Mouse (Mus musculus) intestine, postnatal 0 days (tissue): ENCODE measurements around the gene Spata48. TPM values are rescaled to one million over a fixed set of nuclear protein-coding genes. Genes with fewer than 3 reads are reported as not detected.

Experiments
- ATAC-seq: fragments of 200-750 bp; cut with Nextera tagmentation; 2 replicates; pipeline ENCODE4 v1.8.0; 2017; ENCODE audit warnings: mild to moderate bottlenecking, moderate TSS enrichment, moderate library complexity
- H3K27ac ChIP-seq: fragments of 300-500 bp; sonication (generic); 2 replicates; pipeline ENCODE4 v1.5.1; 2014; ENCODE audit warnings: mild to moderate bottlenecking, low read depth, low read length, moderate library complexity
- H3K27me3 ChIP-seq: fragments of 300-500 bp; sonication (generic); replicated peaks from 2 replicates; pipeline ENCODE4 v1.6.1; 2014; ENCODE audit warnings: low read length, mixed read lengths; ENCODE audit not compliant: control insufficient read depth, insufficient read depth
- H3K36me3 ChIP-seq: fragments of 300-500 bp; sonication (generic); 2 replicates; pipeline ENCODE4 v1.6.1; 2014; ENCODE audit warnings: mild to moderate bottlenecking, moderate library complexity; ENCODE audit not compliant: control insufficient read depth, insufficient read depth
- H3K4me1 ChIP-seq: fragments of 300-500 bp; sonication (generic); replicated peaks from 2 replicates; pipeline ENCODE4 v1.6.1; 2014; ENCODE audit warnings: antibody characterized with exemption, low read length, mixed read lengths; ENCODE audit not compliant: control insufficient read depth, insufficient read depth
- H3K4me2 ChIP-seq: fragments of 300-500 bp; sonication (generic); replicated peaks from 2 replicates; pipeline ENCODE4 v1.6.1; 2014; ENCODE audit warnings: low read depth, mild to moderate bottlenecking, moderate library complexity
- H3K4me3 ChIP-seq: fragments of 300-500 bp; sonication (generic); 2 replicates; pipeline ENCODE4 v1.5.1; 2014; ENCODE audit warnings: low read depth, low read length
- H3K9ac ChIP-seq: fragments of 300-500 bp; sonication (generic); 2 replicates; pipeline ENCODE4 v1.6.1; 2014; ENCODE audit warnings: mild to moderate bottlenecking, low read depth, low read length
- H3K9me3 ChIP-seq: fragments of 300-500 bp; sonication (generic); 2 replicates; pipeline ENCODE4 v1.6.1; 2016; ENCODE audit warnings: mixed run types; ENCODE audit not compliant: control insufficient read depth
- CTCF ChIP-seq: sonication (generic); IDR thresholded peaks from 2 replicates; pipeline ENCODE4 v1.5.1; 2016; ENCODE audit warnings: low read depth, mild to moderate bottlenecking, control low read depth, antibody characterized with exemption, moderate library complexity
- WGBS: fragments of 180-500 bp; shearing (Covaris S2); extraction: QIAGEN DNeasy Blood & Tissue Kit; methylation state at CpG from one replicate; pipeline ENCODE4 v1.1.7; 2014; 5-methylcytosine and 5-hydroxymethylcytosine counted together
- polyA plus RNA-seq: library from polyadenylated mRNA; unstranded; fragments of >200 nt; fragmentation: Nextera tagmentation; extraction: Ambion mirVana; gene quantifications from 2 replicates; pipeline ENCODE4 v1.2.1, GENCODE M21; 2015

Gene Spata48
- polyA plus RNA-seq, 1 experiment from 2014 or later: 1.3 TPM

- TF ChIP-seq CTCF: no peak
- no peaks in the 10 kb centered on the region for H3K4me1 ChIP-seq
- ATAC-seq: no peak
- no peak overlapping the region for H3K4me3 ChIP-seq
- H3K9me3 ChIP-seq: no peaks in the 10 kb centered on the region
- no peaks in the 10 kb centered on the region for H3K36me3 ChIP-seq
- no peak overlapping the region for H3K27ac ChIP-seq
- H3K9ac ChIP-seq: no peak overlapping the region
- H3K4me2 ChIP-seq: no peak overlapping the region
- no peaks in the 10 kb centered on the region for H3K27me3 ChIP-seq
- 62% methylated on average over 7 of the region's 7 CpGs for WGBS
These were observed 85.8 kb downstream of the Spata48 start for GRCm38 (mm10) chr11:11547597-11548240.

DNA sequence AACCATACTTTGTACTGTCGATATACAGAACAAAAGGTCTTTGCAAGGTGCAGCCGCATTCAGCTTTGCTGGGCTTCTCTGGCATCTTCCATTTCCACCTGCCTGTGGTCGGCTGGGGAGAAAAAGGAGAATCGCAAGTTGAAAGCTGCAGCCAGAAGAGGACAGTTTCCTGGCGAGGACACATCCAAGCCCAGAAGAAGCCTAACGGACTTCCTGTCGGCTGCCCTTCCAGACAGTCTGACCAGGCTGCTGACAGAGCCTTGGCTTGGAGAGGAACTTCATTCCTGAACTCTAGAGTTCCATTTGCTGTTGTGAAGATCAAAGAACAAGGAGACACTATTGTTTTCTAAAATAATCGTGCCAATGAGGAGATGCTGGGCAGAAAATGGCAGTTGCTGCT lies 93.7 kb downstream of the Spata48 start:
- no peak for TF ChIP-seq CTCF
- Histone ChIP-seq H3K27ac (no peak overlapping the region), H3K36me3 (no peaks in the 10 kb centered on the region), H3K4me2 (no peak overlapping the region), H3K9me3 (no peaks in the 10 kb centered on the region), H3K27me3 (no peaks in the 10 kb centered on the region), H3K4me3 (no peak overlapping the region), H3K9ac (no peak overlapping the region), H3K4me1 (no peaks in the 10 kb centered on the region)
- no peak for ATAC-seq
- 69% methylated on average over 8 of the region's 8 CpGs for WGBS

DNA sequence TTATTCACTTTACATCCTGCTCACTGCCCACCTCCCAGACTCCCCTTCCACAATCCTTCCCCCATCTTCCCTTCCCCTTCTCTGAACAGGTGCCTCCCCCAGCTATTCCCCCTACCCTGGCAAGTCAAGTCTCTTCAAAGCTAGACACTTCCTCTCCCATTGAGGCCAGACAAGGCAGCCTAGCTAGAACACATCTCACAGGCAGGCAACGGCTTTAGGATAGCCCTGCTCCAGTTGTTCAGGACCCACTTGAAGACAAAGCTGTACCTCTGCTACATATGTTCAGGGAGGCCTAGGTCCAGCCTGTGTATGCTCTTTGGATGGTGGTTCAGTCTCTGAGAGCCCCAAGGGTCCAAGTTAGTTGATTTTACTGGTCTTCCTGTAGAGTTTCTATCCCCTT lies 94.3 kb downstream of the Spata48 start:
- no peak for TF ChIP-seq CTCF
- H3K9me3 ChIP-seq: no peaks in the 10 kb centered on the region
- no peaks in the 10 kb centered on the region for H3K4me1 ChIP-seq
- H3K36me3 ChIP-seq: no peaks in the 10 kb centered on the region
- H3K4me2 ChIP-seq: no peak overlapping the region
- no peak overlapping the region for H3K9ac ChIP-seq
- H3K27me3 ChIP-seq: no peaks in the 10 kb centered on the region
- no peak overlapping the region for H3K4me3 ChIP-seq
- WGBS: 84% methylated on average over 1 of the region's 1 CpGs
- ATAC-seq: no peak
- no peak overlapping the region for H3K27ac ChIP-seq

DNA sequence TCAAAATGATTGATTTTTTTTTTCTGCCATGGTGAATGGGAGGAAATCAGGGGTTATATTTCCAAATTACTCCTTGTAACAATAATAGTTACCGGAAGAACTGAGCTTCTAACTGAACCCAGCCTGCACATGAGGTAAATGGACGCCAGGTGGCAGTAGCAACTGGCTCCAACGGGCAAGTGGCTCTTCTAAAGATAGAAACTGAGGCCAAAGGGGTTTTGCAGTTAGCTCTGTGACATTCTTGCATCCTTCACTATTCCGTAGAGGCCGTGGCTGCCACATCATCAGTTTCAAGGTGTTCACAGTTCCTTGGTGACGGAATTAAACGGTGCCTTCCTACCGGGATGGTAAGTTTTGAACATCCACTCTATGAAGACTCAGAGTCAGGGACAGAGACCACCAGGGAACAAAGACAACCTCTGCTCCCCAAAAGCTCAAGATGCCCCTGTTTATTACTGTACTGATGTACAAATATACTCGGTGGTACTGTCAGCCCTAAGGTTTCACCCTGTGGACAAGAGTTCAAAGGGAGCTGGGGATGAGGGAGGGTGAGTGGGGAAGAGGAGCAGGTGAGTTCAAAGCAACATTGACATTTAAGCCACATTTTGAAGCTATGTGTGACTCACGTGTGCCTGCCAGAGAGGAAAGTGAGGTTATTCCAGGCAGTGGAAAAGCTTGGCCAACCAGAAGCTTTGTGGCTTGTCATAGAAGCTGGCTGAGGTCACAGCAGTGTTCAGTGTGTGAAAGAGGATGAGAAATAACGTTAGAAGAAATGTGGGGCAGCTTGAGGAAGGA lies 95.5 kb downstream of the Spata48 start:
- H3K27ac ChIP-seq: no peak overlapping the region
- no peaks in the 10 kb centered on the region for H3K4me1 ChIP-seq
- no peak for ATAC-seq
- no peaks in the 10 kb centered on the region for H3K36me3 ChIP-seq
- peak; percentile 82 for TF ChIP-seq CTCF
- no peak overlapping the region for H3K4me3 ChIP-seq
- no peaks in the 10 kb centered on the region for H3K9me3 ChIP-seq
- WGBS: 40% methylated on average over 11 of the region's 11 CpGs
- H3K27me3 ChIP-seq: no peaks in the 10 kb centered on the region
- H3K9ac ChIP-seq: no peak overlapping the region
- H3K4me2 ChIP-seq: no peak overlapping the region

DNA sequence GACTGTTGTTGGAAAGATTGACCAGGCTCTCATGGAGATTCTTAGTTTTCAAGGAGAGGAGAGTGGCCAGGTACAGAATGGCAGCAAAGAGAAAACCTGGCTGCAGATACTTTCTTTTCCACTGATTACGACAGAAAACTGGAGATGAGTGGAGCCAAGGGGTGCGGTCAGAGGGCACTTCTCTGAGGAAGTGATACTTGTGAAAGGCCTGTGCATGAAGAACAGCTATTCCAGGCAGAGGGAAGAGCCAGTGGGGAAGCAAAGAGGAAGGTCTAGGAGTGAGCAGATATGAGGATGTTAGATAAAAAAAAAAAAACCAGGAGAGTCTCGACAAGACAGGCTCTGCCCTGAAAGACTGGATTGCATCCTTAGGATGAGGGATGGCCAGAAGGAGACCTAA lies 96.8 kb downstream of the Spata48 start:
- no peak for ATAC-seq
- Histone ChIP-seq H3K4me2 (no peak overlapping the region), H3K4me3 (no peak overlapping the region), H3K9me3 (no peaks in the 10 kb centered on the region), H3K27me3 (no peaks in the 10 kb centered on the region), H3K36me3 (no peaks in the 10 kb centered on the region), H3K27ac (no peak overlapping the region), H3K4me1 (no peaks in the 10 kb centered on the region), H3K9ac (no peak overlapping the region)
- TF ChIP-seq CTCF: no peak
- 58% methylated on average over 3 of the region's 3 CpGs for WGBS

DNA sequence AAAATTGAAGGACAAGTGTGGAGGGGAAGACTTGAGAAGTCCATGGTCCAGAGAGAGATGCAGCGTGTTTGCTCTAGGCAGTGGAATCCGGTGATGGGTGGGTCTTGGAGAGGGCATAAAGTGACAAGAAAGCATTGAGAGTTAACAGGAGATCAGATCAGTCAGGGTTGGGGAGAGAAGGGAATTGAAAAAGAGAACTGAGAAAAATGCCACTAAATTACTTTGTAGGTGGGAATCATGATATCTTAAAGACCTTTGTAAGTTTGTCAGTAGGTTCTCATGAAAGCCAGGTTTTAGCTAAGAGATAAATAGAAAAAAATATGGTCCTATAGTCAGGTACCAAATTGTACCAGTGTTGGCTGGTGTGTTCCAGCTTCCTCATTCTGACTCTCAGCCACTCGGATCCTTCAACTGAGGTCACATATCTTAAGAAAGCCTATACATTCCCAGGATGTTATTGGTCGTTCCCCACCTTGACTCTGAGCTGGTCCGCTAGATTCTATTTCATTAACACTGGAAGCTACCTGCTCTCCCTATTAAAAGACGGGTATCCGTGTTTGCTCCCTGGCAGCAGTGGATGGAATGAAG lies 97.3 kb downstream of the Spata48 start:
- Histone ChIP-seq H3K4me2 (no peak overlapping the region), H3K9ac (no peak overlapping the region), H3K27me3 (no peaks in the 10 kb centered on the region), H3K4me1 (no peaks in the 10 kb centered on the region), H3K36me3 (no peaks in the 10 kb centered on the region), H3K9me3 (no peaks in the 10 kb centered on the region), H3K4me3 (no peak overlapping the region), H3K27ac (no peak overlapping the region)
- no peak for ATAC-seq
- 81% methylated on average over 7 of the region's 7 CpGs for WGBS
- no peak for TF ChIP-seq CTCF
